Mouse (Mus musculus): ENCODE data around the gene Ralgapa2.

DNA sequence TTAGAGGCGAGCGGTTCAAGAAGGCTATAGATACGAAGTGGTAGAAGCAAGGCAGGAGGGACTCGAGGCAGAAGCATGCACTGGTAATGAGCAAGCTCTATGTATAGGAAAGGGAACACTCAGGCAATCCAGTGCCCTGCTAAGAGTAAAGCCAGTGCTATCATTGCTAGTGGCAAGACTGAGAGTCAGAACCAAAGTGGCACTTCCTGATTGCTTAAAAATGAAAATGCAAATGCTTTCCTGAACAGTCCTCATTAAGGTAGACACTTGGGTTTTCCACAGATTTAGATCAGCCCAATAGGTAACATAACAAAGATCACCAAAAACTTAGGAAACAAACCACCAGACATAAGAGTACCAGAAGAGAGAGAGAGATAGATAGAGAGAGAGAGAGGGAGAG, 105.1 kb downstream of the Ralgapa2 start:
- no peak for TF ChIP-seq CTCF (IDR thresholded peaks at IDR 0.05; ENCODE audit: borderline replicate concordance, insufficient read depth, low read length)
- no peak for TF ChIP-seq POLR2A (IDR thresholded peaks at IDR 0.05; ENCODE audit: low read depth, low read length)
